Mouse (Mus musculus): ENCODE data around the gene Syt11. TPM values are rescaled to one million over a fixed set of nuclear protein-coding genes. Genes with fewer than 3 reads are reported as not detected.
"Not testable (repeated sequence)": the region's sequence is repeated elsewhere in the genome, so short reads cannot be mapped to it uniquely, and the experiment has no call there.

Gene Syt11
- total RNA-seq (2021): 100 to 1,000 TPM; 498 to 620 TPM

DNA sequence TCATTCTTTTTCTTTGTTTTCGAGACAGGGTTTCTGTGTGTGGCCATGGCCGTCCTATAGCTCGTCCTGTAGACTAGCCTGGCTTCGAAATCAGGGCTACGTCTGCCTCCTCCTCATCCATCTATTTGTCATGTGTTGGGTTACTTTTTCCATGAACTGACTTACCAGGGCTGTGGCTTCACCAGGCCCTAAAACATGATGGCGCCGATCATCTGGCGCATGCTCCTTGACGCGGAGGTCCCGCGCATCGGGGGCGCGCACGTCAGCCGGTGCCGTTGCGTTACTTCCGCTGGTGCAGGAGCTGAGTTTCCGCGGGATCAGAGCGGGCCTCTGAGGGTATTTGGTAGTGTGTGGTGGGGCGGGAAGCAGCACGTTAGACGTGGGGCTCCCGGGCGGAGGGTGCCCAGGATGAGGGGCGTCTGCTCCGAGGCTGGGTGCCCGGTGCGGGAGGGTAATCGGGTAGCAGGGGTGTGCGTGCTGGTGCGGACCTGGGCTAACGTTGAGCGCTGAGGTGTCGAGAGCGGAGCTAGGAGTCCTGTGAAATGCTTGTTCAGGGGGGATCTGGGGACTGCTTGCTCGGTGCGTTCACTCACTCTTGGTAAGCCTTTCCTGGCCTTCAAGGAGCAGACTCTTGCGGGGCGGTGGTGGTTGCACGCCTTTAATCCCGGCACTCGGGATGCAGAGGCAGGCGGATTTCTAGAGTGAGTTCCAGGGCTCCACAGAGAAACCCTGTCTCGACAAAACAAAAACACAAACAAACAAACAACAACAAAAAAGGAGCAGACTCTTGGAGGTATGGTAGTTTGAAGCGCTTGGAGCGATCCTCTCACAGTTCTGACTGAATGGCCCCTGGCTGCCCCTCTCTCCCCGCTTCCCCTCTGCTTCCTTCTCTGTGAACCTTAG, at the start of gene Syt11:
Syt11 (minus strand) TSS at position 226 of the 903 bp plus-strand sequence.
- intact Hi-C loops (cut with DNase I): not testable (repeated sequence)

GRCm38 (mm10) chr3:88803910-88804540, 29.1 kb upstream of the Syt11 start:
- DNase-seq (ENCODE audit: low spot score in 2 of 2): no peak
- intact Hi-C loops (cut with DNase I): no loop called here

More for the DNA sequence above, at the start of gene Syt11:
- peak; percentile 41 to 57 for DNase-seq (ENCODE audit: low spot score in 2 of 2)

- DNase-seq (ENCODE audit: low spot score in 2 of 2); intact Hi-C loops (cut with DNase I): not testable (repeated sequence)
Observed at GRCm38 (mm10) chr3:88797507-88797906, 22.5 kb upstream of the Syt11 start.

DNA sequence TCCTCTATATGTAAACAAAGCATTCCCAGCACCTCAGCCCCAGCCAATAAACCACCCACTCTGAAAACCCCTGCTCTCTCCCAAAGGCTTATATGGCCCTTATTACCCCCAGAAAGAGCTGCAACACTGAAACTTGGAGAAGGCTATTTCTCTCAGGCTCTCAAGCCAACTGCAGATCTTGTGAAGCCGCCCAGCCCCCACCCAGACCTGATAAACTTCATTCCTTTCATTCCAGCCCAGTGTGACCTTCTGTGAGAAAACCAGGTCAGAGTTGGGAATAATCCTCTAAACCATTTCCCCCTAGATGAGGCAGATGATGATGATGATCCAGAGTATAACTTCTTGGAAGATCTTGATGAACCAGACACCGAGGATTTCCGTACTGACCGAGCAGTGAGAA, 13.1 kb upstream of the Syt11 start:
- intact Hi-C loops (cut with DNase I); DNase-seq (ENCODE audit: low spot score in 2 of 2): not testable (repeated sequence)

- intact Hi-C loops (cut with DNase I); DNase-seq (ENCODE audit: low spot score in 2 of 2): not testable (repeated sequence)
Observed at GRCm38 (mm10) chr3:88786805-88787204, 11.8 kb upstream of the Syt11 start.

DNA sequence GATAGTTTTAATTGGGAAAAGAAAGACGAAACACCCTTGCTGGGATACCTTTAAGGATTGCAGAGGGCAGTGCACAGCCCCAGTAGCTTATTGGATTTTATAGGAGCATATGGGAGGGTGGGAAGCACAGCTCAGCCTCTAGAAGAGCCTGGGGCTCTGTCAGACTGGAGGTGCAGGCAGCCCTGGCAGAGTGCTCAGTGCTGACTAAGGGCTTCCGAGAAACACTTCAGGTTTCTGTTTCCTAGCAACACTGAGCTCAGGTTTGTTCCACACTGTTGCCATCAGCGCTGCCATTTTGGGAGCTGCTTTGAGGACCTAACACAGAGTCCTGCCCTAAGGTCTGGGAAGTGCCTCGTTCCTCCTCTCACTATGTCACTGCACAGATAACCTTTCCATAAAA, 11.4 kb upstream of the Syt11 start:
- DNase-seq (ENCODE audit: low spot score in 2 of 2); intact Hi-C loops (cut with DNase I): not testable (repeated sequence)

DNA sequence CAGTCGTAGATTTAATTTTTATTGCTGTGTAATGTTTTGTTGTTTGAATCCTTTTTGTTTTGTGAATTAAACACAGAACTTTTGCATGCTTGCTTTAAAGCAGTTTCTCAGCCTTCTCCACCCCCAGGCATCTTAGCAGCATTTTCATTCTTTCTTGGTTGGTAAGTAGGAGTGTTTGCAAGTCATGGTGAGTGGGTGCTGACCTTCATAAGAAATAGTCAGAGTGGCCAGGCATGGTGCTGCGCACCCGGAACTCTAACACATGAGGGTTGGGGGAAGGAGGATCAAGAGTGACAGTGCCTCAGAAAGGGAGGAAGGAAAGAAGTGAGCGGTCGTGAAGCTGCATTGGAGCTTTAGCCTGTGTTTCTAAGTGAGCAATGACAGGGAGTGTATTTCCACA, 9.9 kb upstream of the Syt11 start:
- intact Hi-C loops (cut with DNase I): no loop called here
- no peak for DNase-seq (ENCODE audit: low spot score in 2 of 2)

DNA sequence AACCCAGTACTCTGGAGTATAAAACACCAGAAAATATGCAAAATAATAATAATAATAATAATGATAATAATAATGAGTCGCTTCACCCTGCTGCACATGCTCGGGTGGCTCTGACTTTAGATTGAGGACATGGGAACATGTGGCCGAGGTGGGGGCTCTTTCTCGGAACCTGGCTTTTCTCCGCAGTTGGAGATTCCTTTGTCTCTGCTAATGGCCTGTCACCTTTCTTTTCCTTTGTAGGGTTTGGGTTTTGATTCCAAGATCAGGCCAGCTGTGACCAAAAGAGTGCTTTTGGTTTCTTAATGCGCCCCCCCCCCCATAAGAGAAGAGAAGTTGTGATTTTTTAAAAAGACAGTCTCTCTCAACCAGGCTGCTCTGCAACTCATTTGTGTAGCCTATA, 1.8 kb downstream of the Syt11 start:
- peak in 1 of 2 experiments; percentile 2 for DNase-seq (ENCODE audit: low spot score in 2 of 2)
- intact Hi-C loops (cut with DNase I): not testable (repeated sequence)

DNA sequence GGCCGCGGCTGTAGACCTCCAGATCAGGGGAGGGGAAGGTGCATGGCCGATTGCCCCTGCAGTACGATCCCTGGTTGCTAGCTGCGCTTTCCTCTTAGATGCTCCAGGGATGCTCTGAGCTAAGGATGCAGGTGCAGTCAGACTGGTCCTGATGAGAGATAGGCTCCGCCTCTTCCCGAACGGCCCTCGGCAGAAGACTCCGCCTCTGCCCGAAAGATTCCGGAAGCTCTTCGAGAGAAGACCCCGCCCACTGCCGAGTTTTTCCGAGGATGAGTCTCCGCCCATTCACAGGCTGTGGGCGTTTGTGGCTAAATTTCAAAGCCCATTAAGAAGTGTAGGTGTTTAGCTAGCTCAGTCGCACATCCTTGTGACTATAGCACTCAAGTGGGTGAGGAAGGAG, 2.6 kb downstream of the Syt11 start:
- peak; percentile 95 to 96 for DNase-seq (ENCODE audit: low spot score in 2 of 2)
- intact Hi-C loops (cut with DNase I): not testable (repeated sequence)

DNA sequence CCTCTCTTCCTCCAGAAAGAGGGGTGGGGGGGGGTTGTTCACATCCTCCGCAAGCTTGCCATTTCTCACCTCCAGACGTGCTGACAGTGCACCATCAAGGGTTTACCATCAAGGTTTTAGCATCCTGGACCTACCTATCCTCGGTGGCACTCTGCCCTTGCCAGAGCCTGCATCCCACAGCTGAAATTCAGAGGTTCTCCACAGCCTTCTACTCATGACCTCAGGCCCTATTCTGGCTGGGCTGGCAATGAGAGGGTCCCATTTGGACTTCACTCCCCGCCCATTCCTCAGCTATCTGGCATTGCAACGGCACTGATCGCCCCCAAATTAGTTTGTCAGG, 3.1 kb downstream of the Syt11 start:
- intact Hi-C loops (cut with DNase I); DNase-seq (ENCODE audit: low spot score in 2 of 2): not testable (repeated sequence)

DNA sequence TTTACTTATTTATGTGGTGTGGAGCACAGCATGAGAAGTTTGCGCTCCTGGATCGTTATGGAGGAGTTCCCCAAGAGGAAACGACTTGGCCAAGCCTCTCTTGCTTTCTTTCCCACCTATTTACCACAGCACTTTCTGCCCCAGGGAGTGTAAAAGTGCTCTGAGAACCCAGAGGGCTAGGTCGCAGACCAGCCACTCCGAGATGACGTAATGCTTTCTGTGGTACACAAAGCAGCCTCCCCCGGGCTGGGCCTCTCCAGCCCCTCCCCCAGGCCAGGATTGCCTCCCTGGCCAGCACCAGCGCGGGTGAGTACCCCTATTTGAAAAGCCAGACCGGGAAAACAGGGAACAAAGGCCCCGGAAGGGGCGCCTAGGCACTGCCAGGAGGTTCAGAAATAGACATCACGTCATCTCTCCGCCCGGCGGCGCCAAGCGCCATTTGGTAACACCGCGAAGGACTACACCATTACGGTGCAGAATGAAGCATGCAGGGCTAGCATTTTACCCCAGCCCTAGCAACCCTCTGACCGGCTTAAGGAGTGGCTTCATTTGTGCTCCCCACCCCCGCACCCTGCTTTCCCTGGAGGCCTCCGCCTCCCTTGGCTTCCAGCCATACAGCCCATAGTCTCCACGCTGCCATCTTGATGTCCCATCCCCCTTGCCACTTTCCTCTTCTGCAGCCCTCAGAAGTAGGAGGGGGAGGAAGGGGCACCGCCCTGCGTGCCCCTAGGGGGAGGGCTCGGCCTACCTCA, 3.6 kb downstream of the Syt11 start:
- intact Hi-C loops (cut with DNase I): not testable (repeated sequence)
- DNase-seq (ENCODE audit: low spot score in 2 of 2): peak; percentile 73 to 80

- DNase-seq (ENCODE audit: low spot score in 2 of 2): no peak
- intact Hi-C loops (cut with DNase I): no loop called here
Observed at GRCm38 (mm10) chr3:88762401-88762831, 12.5 kb downstream of the Syt11 start.

GRCm38 (mm10) chr3:88761619-88762018, 13.3 kb downstream of the Syt11 start:
- intact Hi-C loops (cut with DNase I): no loop called here
- DNase-seq (ENCODE audit: low spot score in 2 of 2): no peak

DNA sequence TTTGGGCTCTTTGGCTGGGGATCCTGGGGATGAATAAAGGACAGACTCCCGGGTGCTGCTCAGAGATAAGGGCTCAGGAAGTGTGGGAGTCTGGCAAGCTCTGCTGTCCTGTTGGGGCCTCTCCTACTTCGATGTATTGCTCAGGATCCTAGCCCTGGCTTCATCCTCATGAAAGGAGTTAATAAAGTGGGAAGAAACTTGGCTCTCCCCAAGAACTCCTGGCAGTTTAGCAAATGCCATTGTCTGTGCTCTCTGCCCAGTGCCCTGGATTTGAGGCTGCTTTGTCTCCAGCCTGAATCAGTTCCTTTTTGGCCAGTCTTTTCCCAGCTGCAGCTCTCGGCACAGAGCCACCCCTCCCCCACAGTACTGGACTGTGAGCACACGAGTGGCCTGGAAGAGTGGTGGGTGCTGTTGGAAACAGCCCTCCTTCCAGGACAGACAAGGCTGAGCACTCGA, 16.9 kb downstream of the Syt11 start:
- intact Hi-C loops (cut with DNase I): no loop called here
- DNase-seq (ENCODE audit: low spot score in 2 of 2): peak; percentile 72 to 81

DNA sequence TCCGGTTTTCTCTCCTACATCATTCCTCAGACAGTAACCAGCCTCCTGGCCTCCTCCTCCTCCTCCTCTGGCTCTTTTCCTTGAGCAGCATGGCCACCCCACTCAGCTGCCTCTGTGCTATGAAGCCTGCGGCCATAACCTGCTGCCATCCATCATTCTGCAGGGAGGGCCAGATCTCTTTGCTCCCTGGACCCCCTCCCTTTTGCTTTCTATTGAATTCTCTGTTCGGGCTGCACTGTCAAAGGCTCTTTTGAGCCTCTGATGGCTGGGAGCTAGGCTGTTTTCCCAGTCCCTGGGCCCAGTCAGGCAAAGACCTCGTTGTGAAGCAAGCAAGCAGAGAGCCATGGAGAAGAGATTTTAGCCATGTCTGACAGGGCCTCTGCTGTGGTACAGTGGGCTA, 18.7 kb downstream of the Syt11 start:
- no peak for DNase-seq (ENCODE audit: low spot score in 2 of 2)
- intact Hi-C loops (cut with DNase I): no loop called here

- DNase-seq (ENCODE audit: low spot score in 2 of 2): no peak
- intact Hi-C loops (cut with DNase I): no loop called here
Observed at GRCm38 (mm10) chr3:88755541-88755940, 19.4 kb downstream of the Syt11 start.

- DNase-seq (ENCODE audit: low spot score in 2 of 2): no peak
- intact Hi-C loops (cut with DNase I): no loop called here
Observed at GRCm38 (mm10) chr3:88754283-88754682, 20.7 kb downstream of the Syt11 start.

DNA sequence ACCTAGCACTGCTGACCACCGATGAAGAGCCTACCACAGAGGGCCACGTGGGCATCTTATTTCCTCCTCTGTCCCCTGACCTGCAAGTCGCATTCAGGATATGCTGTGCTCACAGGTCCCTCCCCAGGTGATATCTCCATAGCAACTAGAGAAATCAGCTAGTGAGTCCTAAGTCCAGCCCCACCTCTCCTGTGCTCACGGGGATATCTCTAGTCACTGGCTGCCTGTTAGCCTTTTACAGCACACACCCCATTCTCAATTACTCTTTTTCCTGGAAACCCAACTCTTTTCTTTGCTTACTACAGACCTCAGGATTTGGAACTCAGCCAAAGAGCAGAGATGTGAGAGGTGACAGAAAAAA, 28.1 kb downstream of the Syt11 start:
- no peak for DNase-seq (ENCODE audit: low spot score in 2 of 2)
- intact Hi-C loops (cut with DNase I): no loop called here

GRCm38 (mm10) chr3:88746139-88746870, 28.7 kb downstream of the Syt11 start:
- no peak for DNase-seq (ENCODE audit: low spot score in 2 of 2)
- intact Hi-C loops (cut with DNase I): no loop called here

DNA sequence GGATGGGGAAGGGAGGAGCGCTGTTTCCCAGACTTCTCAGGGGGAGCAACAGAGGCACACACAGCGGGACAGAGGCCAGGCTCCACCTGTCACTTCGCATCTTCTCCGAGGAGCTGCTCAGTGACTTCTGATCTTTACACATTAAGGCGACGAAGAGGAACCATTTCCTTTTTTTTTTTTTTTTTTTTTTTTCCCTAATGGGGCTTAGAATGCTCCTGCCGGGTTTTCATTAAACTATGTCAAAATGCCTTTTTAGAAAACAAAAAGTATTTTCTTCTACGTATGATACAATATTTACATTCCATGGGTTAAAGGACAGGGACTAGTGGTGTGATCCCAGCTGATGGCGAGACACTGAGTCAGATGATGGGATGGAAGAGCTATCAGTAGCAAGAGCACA, 29.4 kb downstream of the Syt11 start:
- intact Hi-C loops (cut with DNase I): no loop called here
- DNase-seq (ENCODE audit: low spot score in 2 of 2): no peak
